Mouse (Mus musculus) adipocyte (in vitro differentiated cells): ENCODE measurements around the gene Ssh2.
"Not testable (repeated sequence)": the region's sequence is repeated elsewhere in the genome, so short reads cannot be mapped to it uniquely, and the experiment has no call there.

ENCODE experiments used
- DNase-seq: peaks from one replicate; pipeline ENCODE4 v3.0.0-alpha.2; 2016; ENCODE audit warnings: low spot score

Gene Ssh2

GRCm38 (mm10) chr11:77348142-77348741 lies 132.2 kb downstream of the Ssh2 start:
- peak; percentile 80 for DNase-seq

- peak; percentile 37 for DNase-seq
Observed at GRCm38 (mm10) chr11:77348985-77349384, 132.9 kb downstream of the Ssh2 start.

GRCm38 (mm10) chr11:77349698-77350097 lies 133.6 kb downstream of the Ssh2 start:
- DNase-seq: no peak

- DNase-seq: no peak
Observed at GRCm38 (mm10) chr11:77355055-77355454, 139.0 kb downstream of the Ssh2 start.

GRCm38 (mm10) chr11:77357839-77358238 lies 141.8 kb downstream of the Ssh2 start:
- no peak for DNase-seq

GRCm38 (mm10) chr11:77363476-77363875 lies 147.4 kb downstream of the Ssh2 start:
- no peak for DNase-seq

GRCm38 (mm10) chr11:77364376-77364775 lies 148.3 kb downstream of the Ssh2 start:
- DNase-seq: no peak

GRCm38 (mm10) chr11:77365706-77366386 lies 149.8 kb downstream of the Ssh2 start:
- DNase-seq: no peak

- no peak for DNase-seq
Observed at GRCm38 (mm10) chr11:77367541-77368270, 151.6 kb downstream of the Ssh2 start.

- no peak for DNase-seq
Observed at GRCm38 (mm10) chr11:77369188-77369840, 153.2 kb downstream of the Ssh2 start.

GRCm38 (mm10) chr11:77369841-77370191 lies 153.7 kb downstream of the Ssh2 start:
- no peak for DNase-seq

- no peak for DNase-seq
Observed at GRCm38 (mm10) chr11:77371088-77371487, 155.0 kb downstream of the Ssh2 start.

GRCm38 (mm10) chr11:77371696-77372095 lies 155.6 kb downstream of the Ssh2 start:
- no peak for DNase-seq

GRCm38 (mm10) chr11:77372196-77372904 lies 156.3 kb downstream of the Ssh2 start:
- DNase-seq: peak; percentile 92

- no peak for DNase-seq
Observed at GRCm38 (mm10) chr11:77378622-77379021, 162.5 kb downstream of the Ssh2 start.

- no peak for DNase-seq
Observed at GRCm38 (mm10) chr11:77381174-77381573, 165.1 kb downstream of the Ssh2 start.

- DNase-seq: peak; percentile 70
Observed at GRCm38 (mm10) chr11:77384151-77384550, 168.1 kb downstream of the Ssh2 start.

GRCm38 (mm10) chr11:77385706-77386690 lies 169.9 kb downstream of the Ssh2 start:
- DNase-seq: peak; percentile 85

- not testable (repeated sequence) for DNase-seq
Observed at GRCm38 (mm10) chr11:77388197-77388596, 172.1 kb downstream of the Ssh2 start.

- no peak for DNase-seq
Observed at GRCm38 (mm10) chr11:77395539-77395938, 179.5 kb downstream of the Ssh2 start.

- peak; percentile 38 for DNase-seq
Observed at GRCm38 (mm10) chr11:77402508-77402907, 186.4 kb downstream of the Ssh2 start.
